Mouse (Mus musculus) hindbrain, embryonic 14.5 days (tissue): ENCODE results near the gene Ifitm1. TPM values are rescaled to one million over a fixed set of nuclear protein-coding genes. Genes with fewer than 3 reads are reported as not detected.
A peak's percentile ranks its signal among the peaks of the same experiment; 100 is the strongest.

Experiments
- ATAC-seq: fragments of 200-750 bp; cut with Nextera tagmentation; 2 replicates; pipeline ENCODE4 v1.8.0; 2017; ENCODE audit warnings: moderate number of reproducible peaks, mild to moderate bottlenecking, moderate TSS enrichment, moderate library complexity; ENCODE audit not compliant: low FRiP score
- DNase-seq: peaks from one replicate; pipeline ENCODE4 v3.0.0-alpha.2; 2015; ENCODE audit warnings: low spot score
- H3K27ac ChIP-seq: fragments of 300-500 bp; sonication (generic); 2 replicates; pipeline ENCODE4 v1.5.1; 2014; ENCODE audit warnings: mild to moderate bottlenecking, moderate library complexity
- H3K27me3 ChIP-seq: fragments of 300-500 bp; sonication (generic); 2 replicates; pipeline ENCODE4 v1.6.1; 2014; ENCODE audit warnings: mild to moderate bottlenecking, low read length, mixed read lengths; ENCODE audit not compliant: control insufficient read depth, insufficient read depth
- H3K36me3 ChIP-seq: fragments of 300-500 bp; sonication (generic); replicated peaks from 2 replicates; pipeline ENCODE4 v1.6.1; 2014; ENCODE audit not compliant: control insufficient read depth, insufficient read depth
- H3K4me1 ChIP-seq: fragments of 300-500 bp; sonication (generic); replicated peaks from 2 replicates; pipeline ENCODE4 v1.6.1; 2014; ENCODE audit warnings: antibody characterized with exemption, low read length, mixed read lengths; ENCODE audit not compliant: control insufficient read depth, insufficient read depth
- H3K4me2 ChIP-seq: fragments of 300-500 bp; sonication (generic); replicated peaks from 2 replicates; pipeline ENCODE4 v1.6.1; 2014; ENCODE audit warnings: mild to moderate bottlenecking, moderate library complexity
- H3K4me3 ChIP-seq: fragments of 300-500 bp; sonication (generic); replicated peaks from 2 replicates; pipeline ENCODE4 v1.5.1; 2014; ENCODE audit warnings: mild to moderate bottlenecking, low read length
- H3K9ac ChIP-seq: fragments of 300-500 bp; sonication (generic); 2 replicates; pipeline ENCODE4 v1.6.1; 2014
- H3K9me3 ChIP-seq: fragments of 300-500 bp; sonication (generic); 2 replicates; pipeline ENCODE4 v1.6.1; 2016; ENCODE audit warnings: low read length; ENCODE audit not compliant: control insufficient read depth
- WGBS: fragments of 180-500 bp; shearing (Covaris S2); extraction: QIAGEN DNeasy Blood & Tissue Kit; methylation state at CpG from one replicate; pipeline ENCODE4 v1.1.7; 2014; 5-methylcytosine and 5-hydroxymethylcytosine counted together
- polyA plus RNA-seq: library from polyadenylated mRNA; unstranded; fragments of >200 nt; fragmentation: Nextera tagmentation; extraction: Ambion mirVana; gene quantifications from 2 replicates; pipeline ENCODE4 v1.2.1, GENCODE M21; 2014

The Ifitm1 gene
- polyA plus RNA-seq, 1 experiment from 2014 or later = 21.9 TPM

GRCm38 (mm10) chr7:140946980-140947379, 20.0 kb upstream of the Ifitm1 start:
- WGBS = 70% methylated on average over 7 of the region's 7 CpGs
- no peak overlapping the region for H3K9ac ChIP-seq
- H3K4me3 ChIP-seq = no peak overlapping the region
- no peaks in the 10 kb centered on the region for H3K27me3 ChIP-seq
- H3K27ac ChIP-seq = no peak overlapping the region
- ATAC-seq (no peak), DNase-seq (no peak)
- H3K36me3 ChIP-seq = no peaks in the 10 kb centered on the region
- no peaks in the 10 kb centered on the region for H3K4me1 ChIP-seq
- H3K4me2 ChIP-seq = no peak overlapping the region
- no peaks in the 10 kb centered on the region for H3K9me3 ChIP-seq

- Histone ChIP-seq H3K27ac (no peak overlapping the region), H3K4me1 (no peaks in the 10 kb centered on the region), H3K4me2 (no peak overlapping the region), H3K4me3 (no peak overlapping the region), H3K27me3 (no peaks in the 10 kb centered on the region), H3K36me3 (no peaks in the 10 kb centered on the region), H3K9ac (no peak overlapping the region), H3K9me3 (no peaks in the 10 kb centered on the region)
- no peak for DNase-seq
- no peak for ATAC-seq
- 91% methylated on average over 8 of the region's 8 CpGs for WGBS
These were observed 18.9 kb upstream of the Ifitm1 start for GRCm38 (mm10) chr7:140948161-140948560.

- no peak overlapping the region for H3K4me2 ChIP-seq
- no peaks in the 10 kb centered on the region for H3K27me3 ChIP-seq
- ATAC-seq (no peak), DNase-seq (no peak)
- no peaks in the 10 kb centered on the region for H3K4me1 ChIP-seq
- no peak overlapping the region for H3K27ac ChIP-seq
- H3K9me3 ChIP-seq = no peaks in the 10 kb centered on the region
- no peak overlapping the region for H3K4me3 ChIP-seq
- no peaks in the 10 kb centered on the region for H3K36me3 ChIP-seq
- no peak overlapping the region for H3K9ac ChIP-seq
- WGBS = 95% methylated on average over 6 of the region's 6 CpGs
These were observed 17.8 kb upstream of the Ifitm1 start for GRCm38 (mm10) chr7:140949255-140949654.

GRCm38 (mm10) chr7:140949824-140950530, 17.0 kb upstream of the Ifitm1 start, which contains the start of gene Ifitm5:
TSS of gene Ifitm5 (minus strand) at chr7:140950291.
- WGBS = 82% methylated on average over 16 of the region's 16 CpGs
- Histone ChIP-seq H3K4me3 (no peak within 1 kb of the TSS), H3K27me3 (no peaks in the 10 kb centered on the region), H3K9ac (no peak within 1 kb of the TSS), H3K36me3 (no peaks in the 10 kb centered on the region), H3K4me1 (0 out of 2 replicates have a peak, but pooled peaks cover 2% of the 10 kb centered on the region), H3K4me2 (no peak within 1 kb of the TSS), H3K27ac (no peak within 1 kb of the TSS), H3K9me3 (no peaks in the 10 kb centered on the region)
- ATAC-seq (no peak), DNase-seq (no peak)

GRCm38 (mm10) chr7:140951051-140951450, 16.0 kb upstream of the Ifitm1 start:
- Histone ChIP-seq H3K36me3 (no peaks in the 10 kb centered on the region), H3K9me3 (no peaks in the 10 kb centered on the region), H3K27me3 (no peaks in the 10 kb centered on the region), H3K4me2 (no peak overlapping the region), H3K4me3 (no peak overlapping the region), H3K9ac (no peak overlapping the region), H3K4me1 (0 out of 2 replicates have a peak, but pooled peaks cover 8% of the 10 kb centered on the region), H3K27ac (no peak overlapping the region)
- no peak for ATAC-seq
- DNase-seq = no peak
- WGBS = 56% methylated on average over 8 of the region's 8 CpGs

GRCm38 (mm10) chr7:140951765-140952164, 15.3 kb upstream of the Ifitm1 start:
- H3K27ac ChIP-seq = no peak overlapping the region
- H3K36me3 ChIP-seq = no peaks in the 10 kb centered on the region
- H3K4me1 ChIP-seq = 0 out of 2 replicates have a peak, but pooled peaks cover 8% of the 10 kb centered on the region
- 82% methylated on average over 6 of the region's 6 CpGs for WGBS
- DNase-seq (no peak), ATAC-seq (no peak)
- no peaks in the 10 kb centered on the region for H3K27me3 ChIP-seq
- H3K4me2 ChIP-seq = no peak overlapping the region
- H3K4me3 ChIP-seq = no peak overlapping the region
- no peak overlapping the region for H3K9ac ChIP-seq
- H3K9me3 ChIP-seq = no peaks in the 10 kb centered on the region

GRCm38 (mm10) chr7:140952441-140952840, 14.6 kb upstream of the Ifitm1 start:
- H3K4me2 ChIP-seq = no peak overlapping the region
- DNase-seq = no peak
- 88% methylated on average over 7 of the region's 7 CpGs for WGBS
- no peak overlapping the region for H3K27ac ChIP-seq
- no peaks in the 10 kb centered on the region for H3K9me3 ChIP-seq
- H3K4me3 ChIP-seq = no peak overlapping the region
- ATAC-seq = no peak
- H3K36me3 ChIP-seq = no peaks in the 10 kb centered on the region
- H3K4me1 ChIP-seq = 0 out of 2 replicates have a peak, but pooled peaks cover 8% of the 10 kb centered on the region
- no peak overlapping the region for H3K9ac ChIP-seq
- no peaks in the 10 kb centered on the region for H3K27me3 ChIP-seq

- no peak for DNase-seq
These were observed 13.9 kb upstream of the Ifitm1 start for GRCm38 (mm10) chr7:140953133-140953532.

GRCm38 (mm10) chr7:140953800-140954732, 13.0 kb upstream of the Ifitm1 start:
- Histone ChIP-seq H3K36me3 (no peaks in the 10 kb centered on the region), H3K27ac (no peak overlapping the region), H3K27me3 (no peaks in the 10 kb centered on the region), H3K4me1 (0 out of 2 replicates have a peak, but pooled peaks cover 8% of the 10 kb centered on the region), H3K4me3 (no peak overlapping the region), H3K4me2 (peak overlapping the region; percentile 61), H3K9me3 (no peaks in the 10 kb centered on the region), H3K9ac (no peak overlapping the region)
- WGBS = 73% methylated on average over 15 of the region's 15 CpGs
- no peak for ATAC-seq
- DNase-seq = no peak

More at GRCm38 (mm10) chr7:140953133-140953532, 13.9 kb upstream of the Ifitm1 start:
- 90% methylated on average over 11 of the region's 11 CpGs for WGBS
- Histone ChIP-seq H3K27ac (no peak overlapping the region), H3K4me2 (no peak overlapping the region), H3K4me1 (0 out of 2 replicates have a peak, but pooled peaks cover 8% of the 10 kb centered on the region), H3K36me3 (no peaks in the 10 kb centered on the region), H3K27me3 (no peaks in the 10 kb centered on the region), H3K9me3 (no peaks in the 10 kb centered on the region), H3K4me3 (no peak overlapping the region), H3K9ac (no peak overlapping the region)
- ATAC-seq = no peak
